Mouse (Mus musculus) cortical plate, adult 2 months (tissue): ENCODE measurements at regions not wholly inside any gene's neighbourhood (a gene's known extent, or its start where the extent isn't known, plus 50 kb on each side); places are given as distances from the start of the nearest gene placed in this dataset.

Experiments used
- CTCF ChIP-seq: fragments of 200-500 bp; IDR thresholded peaks from 2 replicates; pipeline ENCODE4 v1.5.1; 2011; ENCODE audit warnings: mild to moderate bottlenecking, control low read depth, low read length; ENCODE audit not compliant: insufficient read depth; ENCODE audit errors: extremely low read depth
- POLR2A ChIP-seq: fragments of 200-500 bp; IDR thresholded peaks from 2 replicates; pipeline ENCODE4 v1.6.1; 2011; ENCODE audit warnings: mild to moderate bottlenecking, low read length, control low read depth; ENCODE audit not compliant: insufficient read depth; ENCODE audit errors: extremely low read depth

- TF ChIP-seq CTCF: no peak
- TF ChIP-seq POLR2A: no peak
Observed at GRCm38 (mm10) chr19:28157196-28157595, 146.2 kb upstream of the Rfx3 start.
